Mouse (Mus musculus) myocyte (in vitro differentiated cells): ENCODE results near the gene Gm10972.
"Not testable (repeated sequence)": the region's sequence is repeated elsewhere in the genome, so short reads cannot be mapped to it uniquely, and the experiment has no call there.

Source experiments
- CEBPB ChIP-seq: IDR thresholded peaks from 2 replicates; pipeline ENCODE4 v1.6.1; 2011; ENCODE audit warnings: mild to moderate bottlenecking, moderate library complexity; ENCODE audit not compliant: poor library complexity, insufficient read depth, severe bottlenecking
- REST ChIP-seq: IDR thresholded peaks from one replicate; pipeline ENCODE4 v1.6.1; 2011; ENCODE audit warnings: mild to moderate bottlenecking, control low read depth, moderate library complexity; ENCODE audit not compliant: insufficient read depth, insufficient read length
- SRF ChIP-seq: IDR thresholded peaks from one replicate; pipeline ENCODE4 v1.6.1; 2011; ENCODE audit warnings: low read depth; ENCODE audit not compliant: control insufficient read depth, insufficient read length
- TCF3 ChIP-seq: IDR thresholded peaks from one replicate; pipeline ENCODE4 v1.6.1; 2011; ENCODE audit warnings: low read depth, control low read depth; ENCODE audit not compliant: insufficient read length
- USF1 ChIP-seq: IDR thresholded peaks from one replicate; pipeline ENCODE4 v1.6.1; 2011; ENCODE audit warnings: low read depth, mild to moderate bottlenecking, control low read depth, moderate library complexity

DNA sequence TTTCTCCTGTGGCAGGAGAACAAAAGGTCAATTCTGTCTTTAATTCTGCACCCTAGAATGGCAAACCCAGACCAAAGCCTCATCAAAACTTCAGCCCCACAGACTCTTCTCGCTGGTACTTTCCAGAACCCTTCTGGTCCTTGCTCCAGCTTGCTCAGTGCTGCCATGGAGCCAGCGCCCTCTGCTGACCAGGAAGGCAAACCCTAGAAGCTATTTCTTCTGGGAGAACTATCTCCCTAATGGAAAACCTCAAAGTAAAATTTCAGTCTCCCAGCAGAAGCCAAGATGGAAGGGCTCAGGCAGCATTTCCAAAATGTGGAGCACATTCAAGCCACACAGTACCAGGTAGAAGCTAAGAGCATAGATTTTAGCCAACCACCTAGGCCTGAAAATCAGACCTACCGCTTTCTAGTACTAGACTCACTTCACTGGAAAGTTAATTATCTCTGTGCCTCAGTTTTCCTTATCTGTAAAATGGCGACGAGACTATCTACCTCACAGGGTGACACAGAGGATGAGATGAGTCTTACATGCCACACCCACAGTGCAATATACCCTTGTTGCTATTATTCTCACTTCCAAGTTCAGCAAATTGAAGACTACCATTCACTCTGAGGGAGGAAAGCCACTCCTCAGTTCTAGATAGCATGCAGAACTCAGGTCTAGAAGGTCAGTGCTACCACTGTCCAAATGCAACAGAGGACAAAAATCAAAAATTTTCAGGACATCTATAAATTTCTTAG lies 22.3 kb downstream of the Gm10972 start:
- not testable (repeated sequence) for TF ChIP-seq USF1, TCF3, CEBPB, SRF, REST
